Mouse (Mus musculus): ENCODE results near the gene Med12. TPM values are rescaled to one million over a fixed set of nuclear protein-coding genes. Genes with fewer than 3 reads are reported as not detected.
A peak's percentile ranks its signal among the peaks of the same experiment; 100 is the strongest.

The Med12 gene
- polyA plus RNA-seq, 1 experiment from 2014 or later = 57.5 TPM

GRCm38 (mm10) chrX:101299473-101300426, 25.9 kb downstream of the Med12 start:
- ChIA-PET CTCF (no interaction called here), POLR2A (no interaction called here)
- ATAC-seq (no peak), DNase-seq (ENCODE audit: low read depth, low spot score) (no peak)
- in situ Hi-C loops (cut with MboI; ENCODE audit: low pct_unique_long_range_greater_than_20kb) = no loop called here
- H3K27me3 ChIP-seq = peaks cover 11% of the 10 kb centered on the region
- no peak for TF ChIP-seq CTCF (IDR thresholded peaks at IDR 0.05)

- in situ Hi-C loops (cut with MboI; ENCODE audit: low pct_unique_long_range_greater_than_20kb) = no loop called here
- ATAC-seq = no peak
- no peak for DNase-seq (ENCODE audit: low read depth, low spot score)
- H3K27me3 ChIP-seq = peaks cover 13% of the 10 kb centered on the region
- CTCF ChIA-PET = no interaction called here
- POLR2A ChIA-PET = no interaction called here
- no peak for TF ChIP-seq CTCF (IDR thresholded peaks at IDR 0.05)
These were observed 26.7 kb downstream of the Med12 start for GRCm38 (mm10) chrX:101300427-101301030.

DNA sequence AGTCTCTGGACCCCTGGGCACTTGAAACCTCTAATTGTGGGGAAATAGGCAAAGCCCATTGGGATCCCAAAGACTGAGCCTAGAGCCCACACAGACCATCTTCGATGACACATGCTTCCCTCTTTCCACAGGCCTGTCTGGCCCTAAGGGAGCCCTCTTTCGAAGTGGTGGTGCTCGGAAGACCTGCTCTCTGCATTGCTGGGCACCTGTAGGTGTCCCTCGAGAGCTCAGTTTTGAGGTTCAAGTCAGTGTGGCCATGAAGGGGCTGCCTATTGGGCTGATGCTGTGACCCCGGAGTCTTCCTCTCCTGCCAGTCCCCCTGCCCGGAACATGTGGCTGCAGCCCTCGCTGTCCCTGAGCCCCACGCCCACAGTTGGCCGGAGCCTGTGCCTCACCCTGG, 27.8 kb downstream of the Med12 start:
- H3K27me3 ChIP-seq = peaks cover 22% of the 10 kb centered on the region
- DNase-seq (ENCODE audit: low read depth, low spot score) (no peak), ATAC-seq (no peak)
- CTCF ChIA-PET = interaction anchor here (1.3 kb wide), 1 partner anchor 17 kb away, joined by 3 read pairs; no protein-coding TSS in a partner anchor
- in situ Hi-C loops (cut with MboI; ENCODE audit: low pct_unique_long_range_greater_than_20kb) = no loop called here
- no peak for TF ChIP-seq CTCF (IDR thresholded peaks at IDR 0.05)
- POLR2A ChIA-PET = no interaction called here

GRCm38 (mm10) chrX:101304646-101305045, 30.8 kb downstream of the Med12 start:
- ATAC-seq (no peak), DNase-seq (ENCODE audit: low read depth, low spot score) (no peak)
- ChIA-PET CTCF (interaction anchor here (0.9 kb wide), 1 partner anchor 173 kb away, joined by 4 read pairs; no protein-coding TSS in a partner anchor), POLR2A (no interaction called here)
- no peak for TF ChIP-seq CTCF (IDR thresholded peaks at IDR 0.05)
- in situ Hi-C loops (cut with MboI; ENCODE audit: low pct_unique_long_range_greater_than_20kb) = no loop called here
- H3K27me3 ChIP-seq = peaks cover 29% of the 10 kb centered on the region

DNA sequence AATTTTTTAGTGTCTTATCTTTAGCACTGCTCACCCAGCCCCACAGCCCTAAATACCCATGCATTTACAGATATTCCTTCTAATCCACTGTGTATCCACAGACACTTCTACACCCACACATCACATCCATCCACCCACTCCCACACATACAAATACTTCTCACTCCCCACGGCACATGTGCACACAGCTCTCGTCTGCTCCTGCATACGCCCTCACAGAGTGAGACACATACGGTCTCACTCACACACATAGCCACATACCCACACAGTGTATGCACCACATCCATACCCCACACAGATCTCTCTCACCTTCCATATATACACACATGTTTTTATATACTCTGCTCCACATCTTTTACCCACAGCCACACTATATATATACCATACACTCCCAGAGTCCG, 35.5 kb downstream of the Med12 start:
- no peak for TF ChIP-seq CTCF (IDR thresholded peaks at IDR 0.05)
- peaks cover 31% of the 10 kb centered on the region for H3K27me3 ChIP-seq
- DNase-seq (ENCODE audit: low read depth, low spot score) (no peak), ATAC-seq (no peak)
- CTCF ChIA-PET = no interaction called here
- in situ Hi-C loops (cut with MboI; ENCODE audit: low pct_unique_long_range_greater_than_20kb) = no loop called here
- POLR2A ChIA-PET = no interaction called here

DNA sequence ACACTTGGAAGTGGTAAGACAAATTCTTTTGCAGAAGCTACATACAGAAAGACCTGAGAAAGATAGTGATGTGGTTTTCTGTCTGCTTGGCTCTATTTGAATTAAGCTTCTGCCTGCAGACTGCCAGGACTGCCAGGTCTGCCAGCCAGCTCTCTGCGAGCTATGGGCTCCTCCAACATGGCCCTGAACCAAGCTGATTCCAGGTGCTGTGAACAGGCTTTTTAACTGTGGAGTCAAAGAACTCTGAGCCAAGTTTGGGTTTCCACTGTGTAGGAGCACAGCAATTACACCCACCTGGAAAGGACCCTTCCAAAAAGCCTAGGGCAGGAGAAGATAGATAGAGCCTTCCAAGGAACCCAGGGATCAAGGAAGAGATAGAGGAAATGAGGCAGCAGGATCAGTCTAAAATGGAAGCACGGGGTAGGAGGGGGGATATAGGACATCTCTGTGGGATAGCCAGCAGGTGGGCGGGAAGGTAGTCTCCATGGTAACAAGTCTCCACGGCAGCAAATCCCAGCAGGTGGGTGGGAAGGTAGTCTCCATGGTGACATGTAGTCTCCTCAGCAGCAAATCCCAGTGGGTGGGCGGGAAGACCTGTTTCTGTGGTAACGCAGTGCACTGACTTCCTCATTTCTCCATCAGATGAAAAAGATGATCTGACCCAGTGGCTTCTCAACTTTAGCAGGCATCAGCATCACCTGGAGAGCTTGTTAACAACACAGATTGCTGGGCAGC, 40.0 kb downstream of the Med12 start:
- no peak for TF ChIP-seq CTCF (IDR thresholded peaks at IDR 0.05)
- no peak for DNase-seq (ENCODE audit: low read depth, low spot score)
- CTCF ChIA-PET = interaction anchor here (1.3 to 1.6 kb wide), 2 partner anchors 10 to 16 kb away, joined by 3 read pairs; no protein-coding TSS in a partner anchor
- H3K27me3 ChIP-seq = peaks cover 28% of the 10 kb centered on the region
- POLR2A ChIA-PET = no interaction called here
- ATAC-seq = no peak
- in situ Hi-C loops (cut with MboI; ENCODE audit: low pct_unique_long_range_greater_than_20kb) = no loop called here

- ChIA-PET POLR2A (no interaction called here), CTCF (no interaction called here)
- ATAC-seq (no peak), DNase-seq (ENCODE audit: low read depth, low spot score) (no peak)
- no peak for TF ChIP-seq CTCF (IDR thresholded peaks at IDR 0.05)
- peaks cover 12% of the 10 kb centered on the region for H3K27me3 ChIP-seq
- in situ Hi-C loops (cut with MboI; ENCODE audit: low pct_unique_long_range_greater_than_20kb) = no loop called here
These were observed 45.9 kb downstream of the Med12 start for GRCm38 (mm10) chrX:101319775-101320174.

GRCm38 (mm10) chrX:101325989-101326899, 52.4 kb downstream of the Med12 start:
- in situ Hi-C loops (cut with MboI; ENCODE audit: low pct_unique_long_range_greater_than_20kb) = loop anchor here (5.0 kb wide), 1 partner anchor 194 kb away; no protein-coding TSS in a partner anchor
- peaks cover 3% of the 10 kb centered on the region for H3K27me3 ChIP-seq
- POLR2A ChIA-PET = no interaction called here
- DNase-seq (ENCODE audit: low read depth, low spot score) (no peak), ATAC-seq (no peak)
- CTCF ChIA-PET = interaction anchor here (1.3 kb wide), 1 partner anchor 14 kb away, joined by 4 read pairs; no protein-coding TSS in a partner anchor
- TF ChIP-seq CTCF (IDR thresholded peaks at IDR 0.05) = no peak

DNA sequence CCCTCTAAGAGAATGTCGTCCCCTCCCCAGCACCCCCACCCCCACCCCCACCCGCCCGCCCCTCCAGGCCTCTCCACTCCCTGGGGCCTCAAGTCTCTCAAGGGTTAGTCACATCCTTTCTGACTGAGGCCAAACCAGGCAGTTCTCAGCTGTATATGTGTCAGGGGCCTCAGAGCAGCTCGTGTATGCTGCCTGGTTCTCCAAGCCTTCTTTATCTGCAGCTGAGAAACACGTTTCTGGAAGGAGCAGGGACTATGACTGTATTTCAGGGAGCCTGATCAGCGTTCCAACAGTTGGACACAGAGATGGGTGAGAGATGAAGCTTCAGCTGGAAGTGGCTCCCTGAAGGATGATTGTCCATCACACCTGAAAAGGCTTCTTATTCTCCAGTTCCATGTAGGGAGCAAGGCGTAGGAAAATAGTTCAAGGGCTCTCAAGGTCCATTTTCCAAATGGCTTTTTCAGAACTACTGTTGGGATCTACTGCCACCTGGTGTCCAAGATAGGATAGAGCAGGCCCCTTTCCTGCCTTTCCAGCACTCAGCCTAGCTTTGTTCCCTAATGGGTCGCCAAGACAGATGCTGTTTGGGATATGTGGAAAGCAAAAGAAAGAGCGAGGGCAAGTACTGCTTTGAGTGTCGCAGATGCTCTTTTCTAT, 55.7 kb downstream of the Med12 start:
- DNase-seq (ENCODE audit: low read depth, low spot score) (peak; percentile 20), ATAC-seq (no peak)
- no peak for TF ChIP-seq CTCF (IDR thresholded peaks at IDR 0.05)
- POLR2A ChIA-PET = interaction anchor here (0.6 kb wide), 1 partner anchor 581 kb away, joined by 3 read pairs; no protein-coding TSS in a partner anchor
- H3K27me3 ChIP-seq = peaks cover 3% of the 10 kb centered on the region
- CTCF ChIA-PET = interaction anchor here (0.6 to 3.5 kb wide), 8 partner anchors 11 to 202 kb away, joined by 3 to 13 read pairs (median 4); partner anchors contain the start of gene Med12
- in situ Hi-C loops (cut with MboI; ENCODE audit: low pct_unique_long_range_greater_than_20kb) = loop anchor here (5.0 kb wide), 1 partner anchor 197 kb away; no protein-coding TSS in a partner anchor
